Mouse (Mus musculus) myocyte (in vitro differentiated cells): ENCODE measurements around the gene Tspyl3.

Source experiments
- CEBPB ChIP-seq: IDR thresholded peaks from 2 replicates; pipeline ENCODE4 v1.6.1; 2011; ENCODE audit warnings: mild to moderate bottlenecking, moderate library complexity; ENCODE audit not compliant: poor library complexity, insufficient read depth, severe bottlenecking
- E2F4 ChIP-seq: IDR thresholded peaks from one replicate; pipeline ENCODE4 v1.6.1; 2011; ENCODE audit warnings: mild to moderate bottlenecking, control low read depth, moderate library complexity; ENCODE audit not compliant: insufficient read depth
- MAX ChIP-seq: IDR thresholded peaks from one replicate; pipeline ENCODE4 v1.6.1; 2011; ENCODE audit warnings: low read depth, mild to moderate bottlenecking, control low read depth
- MYOD1 ChIP-seq, 3 experiments: IDR thresholded peaks; one replicate each; pipeline ENCODE4 v1.6.1; 2011; ENCODE audit warnings: control low read depth in 2 of 3, low read depth in 2 of 3, mild to moderate bottlenecking in 2 of 3, moderate library complexity in 1 of 3; ENCODE audit not compliant: insufficient read length in 2 of 3, control insufficient read depth in 1 of 3
- MYOG ChIP-seq, 3 experiments: IDR thresholded peaks; one replicate each; pipeline ENCODE4 v1.6.1; 2011; ENCODE audit warnings: control low read depth in 2 of 3, low read depth in 2 of 3, mild to moderate bottlenecking in 2 of 3; ENCODE audit not compliant: insufficient read length in 2 of 3, control insufficient read depth in 1 of 3, insufficient read depth in 1 of 3
- POLR2A ChIP-seq: IDR thresholded peaks from one replicate; pipeline ENCODE4 v1.6.1; 2011; ENCODE audit warnings: low read depth, mild to moderate bottlenecking, control low read depth, moderate library complexity; ENCODE audit not compliant: insufficient read length
- POLR2AphosphoS2 ChIP-seq: IDR thresholded peaks from one replicate; pipeline ENCODE4 v1.6.1; 2011; ENCODE audit warnings: low read depth, control low read depth; ENCODE audit not compliant: insufficient read length
- REST ChIP-seq: IDR thresholded peaks from one replicate; pipeline ENCODE4 v1.6.1; 2011; ENCODE audit warnings: mild to moderate bottlenecking, control low read depth, moderate library complexity; ENCODE audit not compliant: insufficient read depth, insufficient read length
- TCF12 ChIP-seq: IDR thresholded peaks from one replicate; pipeline ENCODE4 v1.6.1; 2011; ENCODE audit warnings: mild to moderate bottlenecking, control low read depth; ENCODE audit not compliant: poor library complexity, insufficient read depth, severe bottlenecking
- TCF3 ChIP-seq: IDR thresholded peaks from one replicate; pipeline ENCODE4 v1.6.1; 2011; ENCODE audit warnings: low read depth, control low read depth; ENCODE audit not compliant: insufficient read length
- USF1 ChIP-seq: IDR thresholded peaks from one replicate; pipeline ENCODE4 v1.6.1; 2011; ENCODE audit warnings: low read depth, mild to moderate bottlenecking, control low read depth, moderate library complexity

- TF ChIP-seq POLR2AphosphoS2 (peak; percentile 31), USF1 (no peak), POLR2A (no peak), E2F4 (no peak), TCF12 (no peak), MAX (no peak), CEBPB (no peak), TCF3 (no peak), MYOD1 (IDR thresholded peaks at IDR 0.05; ENCODE audit: control insufficient read depth in 1 of 3, insufficient read length in 2 of 3, low read depth in 2 of 3) (no peak), MYOG (IDR thresholded peaks at IDR 0.05; ENCODE audit: control insufficient read depth in 1 of 3, insufficient read depth in 1 of 3, insufficient read length in 2 of 3, low read depth in 2 of 3) (no peak), REST (no peak)
Measured at GRCm38 (mm10) chr2:153224946-153225594, at the start of gene Tspyl3.
